Mouse (Mus musculus) right cerebral cortex, postnatal 14 days (tissue): Measurements from ENCODE around the gene Prkcz.
"Not testable (repeated sequence)": the region's sequence is repeated elsewhere in the genome, so short reads cannot be mapped to it uniquely, and the experiment has no call there.

ENCODE experiments used
- DNase-seq: peaks from one replicate; pipeline ENCODE4 v3.0.0; 2022

Gene Prkcz

DNA sequence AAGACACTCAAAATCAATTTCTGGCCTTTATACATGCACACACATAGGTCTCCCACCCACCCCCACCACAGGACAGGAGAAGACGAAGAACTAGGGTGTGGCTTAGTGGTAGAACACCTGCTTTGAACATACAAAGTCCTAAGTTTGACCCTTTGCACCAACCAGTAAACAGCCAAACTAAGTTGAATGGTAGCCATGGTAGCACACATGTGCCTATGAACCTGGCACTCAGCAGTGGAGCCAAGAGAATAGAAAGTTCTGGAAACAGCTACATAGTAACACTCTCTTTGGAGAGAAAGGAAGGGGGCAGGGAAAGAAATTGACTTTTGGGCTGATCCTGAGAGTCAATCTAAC is 80.4 kb downstream of the Prkcz start:
- no peak for DNase-seq

- peak; percentile 39 for DNase-seq
These were observed 81.0 kb downstream of the Prkcz start for GRCm38 (mm10) chr4:155279926-155280767.

- no peak for DNase-seq
These were observed 82.1 kb downstream of the Prkcz start for GRCm38 (mm10) chr4:155279054-155279453.

- DNase-seq: no peak
These were observed 83.2 kb downstream of the Prkcz start for GRCm38 (mm10) chr4:155277963-155278362.

GRCm38 (mm10) chr4:155274851-155275250 is 86.3 kb downstream of the Prkcz start:
- no peak for DNase-seq

GRCm38 (mm10) chr4:155274451-155274850 is 86.7 kb downstream of the Prkcz start:
- DNase-seq: no peak

DNA sequence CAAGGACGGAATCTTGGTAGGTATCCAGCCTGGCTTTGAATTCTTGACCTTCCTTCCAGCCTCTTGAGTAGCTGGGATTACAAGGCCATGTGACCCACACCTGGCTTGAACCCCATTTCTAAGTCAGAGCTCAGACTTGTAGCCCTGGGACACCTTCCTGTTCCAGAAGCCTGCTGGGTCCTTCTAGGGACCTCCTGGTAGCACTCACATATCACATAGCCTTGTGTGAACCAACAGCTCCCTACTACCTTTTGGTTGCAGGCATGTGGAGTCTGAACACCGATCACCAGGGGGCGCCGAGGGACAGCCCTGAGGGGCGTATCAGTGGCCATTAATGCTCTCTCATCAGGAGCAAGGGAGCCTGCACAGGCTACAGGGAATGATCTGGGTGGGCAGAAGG is 92.8 kb downstream of the Prkcz start:
- peak; percentile 77 for DNase-seq

DNA sequence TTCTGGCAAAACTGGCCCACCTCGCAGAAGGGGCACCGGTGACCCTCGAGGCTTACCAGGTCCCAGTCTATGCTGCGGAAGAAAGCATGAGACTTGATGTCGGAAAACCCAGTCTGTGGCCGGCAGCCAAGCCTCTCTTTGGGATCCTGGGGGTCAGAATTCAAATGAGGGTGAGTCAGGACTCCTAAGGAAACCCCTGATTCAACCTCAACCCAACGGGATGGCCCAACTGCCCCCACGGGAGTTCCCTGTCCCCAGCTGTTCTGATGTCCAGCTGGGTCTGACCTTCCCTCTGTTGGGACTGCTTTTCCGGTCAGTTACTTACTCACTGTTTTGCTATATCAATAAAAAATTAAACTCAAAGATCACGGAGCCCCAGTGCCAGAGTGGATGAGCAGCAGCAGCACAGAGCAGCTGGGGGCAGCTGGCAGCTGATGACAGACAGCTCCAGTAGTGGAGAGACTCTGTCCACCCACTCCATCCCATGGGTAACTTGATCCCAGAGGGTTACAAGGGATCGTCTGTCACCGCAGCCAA is 93.5 kb downstream of the Prkcz start:
- no peak for DNase-seq

- no peak for DNase-seq
These were observed 94.1 kb downstream of the Prkcz start for GRCm38 (mm10) chr4:155267047-155267543.

GRCm38 (mm10) chr4:155264521-155265321 is 96.4 kb downstream of the Prkcz start:
- DNase-seq: no peak

- no peak for DNase-seq
These were observed 108.9 kb downstream of the Prkcz start for GRCm38 (mm10) chr4:155252253-155252652.

GRCm38 (mm10) chr4:155251147-155251546 is 110.0 kb downstream of the Prkcz start:
- DNase-seq: no peak

- DNase-seq: no peak
These were observed 110.6 kb downstream of the Prkcz start for GRCm38 (mm10) chr4:155250361-155251117.

- peak; percentile 86 for DNase-seq
These were observed 111.4 kb downstream of the Prkcz start, which contains the start of gene Faap20 for GRCm38 (mm10) chr4:155249648-155250351. Gene Faap20 (plus strand): TSS chr4:155249802.

GRCm38 (mm10) chr4:155249257-155249647 is 111.9 kb downstream of the Prkcz start:
- peak; percentile 91 for DNase-seq

DNA sequence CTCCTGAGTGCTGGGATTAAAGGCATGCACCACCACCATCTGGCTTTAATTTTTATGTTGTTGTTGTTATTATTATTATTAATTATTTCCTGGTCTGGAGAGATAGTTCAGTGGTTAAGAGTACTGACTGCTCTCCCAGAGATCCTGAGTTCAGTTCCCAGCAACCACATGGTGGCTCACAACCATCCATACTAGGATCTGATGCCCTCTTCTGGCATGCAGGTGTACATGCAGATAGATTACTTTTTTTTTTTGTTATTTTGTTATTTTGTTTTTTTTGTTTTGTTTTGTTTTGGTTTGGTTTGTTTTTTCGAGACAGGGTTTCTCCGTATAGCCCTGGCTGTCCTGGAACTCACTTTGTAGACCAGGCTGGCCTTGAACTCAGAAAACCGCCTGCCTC is 113.1 kb downstream of the Prkcz start:
- not testable (repeated sequence) for DNase-seq

DNA sequence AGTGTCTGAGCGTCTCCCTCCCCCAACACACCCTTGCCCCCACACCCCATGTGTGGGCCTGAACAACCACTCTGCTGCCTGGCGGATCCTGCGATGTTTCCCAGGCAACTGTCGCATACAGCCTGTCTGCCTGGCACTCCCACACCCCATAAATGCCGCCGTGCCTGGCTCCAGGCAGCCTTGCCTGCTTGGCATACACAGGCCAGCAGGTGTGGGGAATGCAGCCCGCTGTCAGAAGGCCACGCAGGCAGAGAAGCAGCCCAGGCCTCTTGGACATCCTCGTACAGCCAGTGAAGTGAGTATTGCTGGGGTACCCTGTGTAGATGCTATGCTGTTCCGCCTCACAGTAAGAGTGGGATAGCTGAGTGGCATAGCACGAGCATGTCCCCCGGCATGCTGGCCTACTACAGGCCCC is 114.5 kb downstream of the Prkcz start:
- peak; percentile 73 for DNase-seq

GRCm38 (mm10) chr4:155245770-155246492 is 115.2 kb downstream of the Prkcz start:
- DNase-seq: no peak

DNA sequence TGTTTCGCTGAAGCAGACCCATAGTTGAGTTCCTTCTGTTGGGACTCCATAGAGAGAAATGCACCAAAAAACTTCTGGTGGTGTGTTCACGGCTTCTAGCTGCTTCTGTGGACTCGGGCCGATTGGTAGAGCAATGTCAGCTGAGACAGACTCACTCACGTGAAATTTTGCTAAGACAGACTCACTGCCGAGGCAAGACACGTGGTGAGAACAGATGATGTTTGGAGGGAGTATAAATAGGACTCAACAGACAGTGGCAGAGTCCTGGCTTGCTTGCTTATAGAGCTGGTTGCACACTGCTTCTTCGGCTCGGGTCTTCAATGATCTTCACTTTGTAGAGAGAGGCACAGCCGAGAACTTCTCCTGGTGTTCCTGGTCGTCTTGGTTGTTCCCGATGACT is 117.9 kb downstream of the Prkcz start:
- no peak for DNase-seq

DNA sequence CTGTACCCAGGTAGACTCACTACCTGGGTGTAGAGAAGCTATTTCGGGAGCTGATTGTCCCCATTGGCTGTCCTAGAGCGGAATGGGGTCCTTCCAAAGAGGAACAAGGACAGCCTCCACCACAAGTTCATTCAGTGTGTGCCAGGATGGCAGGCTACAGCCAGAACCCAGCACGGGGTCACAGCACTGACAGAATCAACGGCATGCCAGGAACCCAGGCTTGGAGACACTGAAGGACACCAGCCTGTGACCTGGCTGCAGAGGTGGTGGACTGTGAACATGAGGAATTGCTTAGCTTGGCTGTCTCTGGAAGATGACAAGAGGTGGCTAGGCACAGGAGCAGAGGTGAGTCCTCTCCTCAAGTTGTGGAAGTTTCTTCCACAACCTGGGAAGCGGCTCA is 118.9 kb downstream of the Prkcz start:
- no peak for DNase-seq

DNA sequence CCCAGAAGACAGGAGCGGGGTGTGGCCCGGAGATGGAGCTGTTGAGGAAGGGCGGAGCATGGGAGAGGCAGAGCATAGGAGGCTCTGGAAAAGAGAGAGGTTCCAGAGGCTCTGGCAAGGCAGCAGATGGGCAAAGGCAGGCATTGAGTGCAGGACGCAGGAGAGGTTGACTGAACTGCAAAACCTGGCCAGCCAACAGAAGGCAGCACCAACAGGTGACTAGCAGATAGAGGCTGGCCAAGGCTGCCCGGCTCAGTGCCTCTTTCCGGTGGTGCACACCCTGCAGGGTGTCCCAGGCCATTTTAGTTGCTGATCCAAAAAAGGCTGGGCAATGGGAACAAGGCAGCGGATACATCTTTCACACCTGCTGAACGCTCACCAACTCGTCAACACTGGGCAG is 119.4 kb downstream of the Prkcz start:
- DNase-seq: no peak
